Mouse (Mus musculus): ENCODE measurements around the gene Gtf2f2. TPM values are rescaled to one million over a fixed set of nuclear protein-coding genes. Genes with fewer than 3 reads are reported as not detected.

Gene Gtf2f2
- polyA plus RNA-seq, 1 experiment: 0.58 TPM

DNA sequence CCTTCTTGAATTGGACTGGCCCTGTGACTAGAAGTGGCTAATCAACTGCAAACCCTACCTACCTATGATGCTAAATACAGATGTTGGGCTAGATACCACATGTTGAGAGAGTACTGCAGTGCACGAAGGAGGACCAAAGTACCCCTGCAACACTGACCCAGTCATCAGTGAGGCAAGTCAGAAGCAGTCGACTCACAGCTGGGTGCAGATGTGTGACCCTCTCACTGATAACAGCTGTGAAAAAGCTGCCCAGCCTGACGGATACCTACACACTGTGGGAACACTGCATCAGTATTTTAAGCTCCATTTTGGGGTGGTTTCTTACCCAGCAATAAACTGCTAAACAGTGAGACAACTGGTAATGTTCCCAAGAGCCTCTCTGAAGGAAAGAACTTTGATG, 34.6 kb downstream of the Gtf2f2 start:
- Histone ChIP-seq H3K27me3 (ENCODE audit: control insufficient read depth) (no peaks in the 10 kb centered on the region), H3K9me3 (ENCODE audit: control insufficient read depth, low read length) (no peaks in the 10 kb centered on the region), H3K4me1 (ENCODE audit: control insufficient read depth) (peaks cover 18% of the 10 kb centered on the region), H3K36me3 (ENCODE audit: control insufficient read depth) (peaks cover 8% of the 10 kb centered on the region), H3K4me3 (replicated peaks) (no peak overlapping the region)
- TF ChIP-seq TAL1 (IDR thresholded peaks at IDR 0.05; ENCODE audit: low read length) (no peak), GATA1 (IDR thresholded peaks at IDR 0.05; ENCODE audit: low read length) (no peak)

DNA sequence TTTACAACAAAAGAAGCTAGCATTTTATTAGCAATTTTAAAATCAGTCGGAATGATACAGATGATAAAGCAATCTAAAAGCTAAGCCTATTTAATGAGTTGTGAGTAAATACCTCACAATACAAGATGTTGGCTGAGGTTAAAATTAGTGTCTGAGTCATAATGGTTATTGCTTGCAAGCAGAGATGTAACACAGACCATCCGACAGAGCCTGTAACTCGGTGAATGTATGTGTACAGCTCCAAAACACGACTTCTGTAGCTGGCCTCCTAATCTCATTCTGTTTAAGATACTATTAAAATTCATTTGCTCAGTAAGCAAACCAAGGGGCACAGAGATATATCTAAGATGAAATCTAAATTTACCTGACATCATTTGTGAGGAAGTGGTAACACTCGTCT, 43.4 kb downstream of the Gtf2f2 start:
- Histone ChIP-seq H3K9me3 (ENCODE audit: control insufficient read depth, low read length) (no peaks in the 10 kb centered on the region), H3K4me1 (ENCODE audit: control insufficient read depth) (no peaks in the 10 kb centered on the region), H3K36me3 (ENCODE audit: control insufficient read depth) (no peaks in the 10 kb centered on the region), H3K27me3 (ENCODE audit: control insufficient read depth) (no peaks in the 10 kb centered on the region), H3K4me3 (replicated peaks) (no peak overlapping the region)
- no peak for TF ChIP-seq TAL1 (IDR thresholded peaks at IDR 0.05; ENCODE audit: low read length)
- TF ChIP-seq GATA1 (IDR thresholded peaks at IDR 0.05; ENCODE audit: low read length): no peak

- no peaks in the 10 kb centered on the region for H3K36me3 ChIP-seq (ENCODE audit: control insufficient read depth)
These were observed 46.2 kb downstream of the Gtf2f2 start for GRCm38 (mm10) chr14:75964433-75964832.

GRCm38 (mm10) chr14:75964000-75964399, 46.7 kb downstream of the Gtf2f2 start:
- Histone ChIP-seq H3K4me3 (replicated peaks) (no peak overlapping the region), H3K27me3 (ENCODE audit: control insufficient read depth) (no peaks in the 10 kb centered on the region), H3K36me3 (ENCODE audit: control insufficient read depth) (no peaks in the 10 kb centered on the region), H3K4me1 (ENCODE audit: control insufficient read depth) (no peaks in the 10 kb centered on the region), H3K9me3 (ENCODE audit: control insufficient read depth, low read length) (no peaks in the 10 kb centered on the region)
- TF ChIP-seq GATA1 (IDR thresholded peaks at IDR 0.05; ENCODE audit: low read length) (no peak), TAL1 (IDR thresholded peaks at IDR 0.05; ENCODE audit: low read length) (no peak)

More at GRCm38 (mm10) chr14:75964433-75964832, 46.2 kb downstream of the Gtf2f2 start:
- Histone ChIP-seq H3K27me3 (ENCODE audit: control insufficient read depth) (no peaks in the 10 kb centered on the region), H3K4me3 (replicated peaks) (no peak overlapping the region), H3K4me1 (ENCODE audit: control insufficient read depth) (no peaks in the 10 kb centered on the region), H3K9me3 (ENCODE audit: control insufficient read depth, low read length) (no peaks in the 10 kb centered on the region)
- TF ChIP-seq TAL1 (IDR thresholded peaks at IDR 0.05; ENCODE audit: low read length) (no peak), GATA1 (IDR thresholded peaks at IDR 0.05; ENCODE audit: low read length) (no peak)

GRCm38 (mm10) chr14:75963215-75963614, 47.5 kb downstream of the Gtf2f2 start:
- H3K36me3 ChIP-seq (ENCODE audit: control insufficient read depth): no peaks in the 10 kb centered on the region
- H3K9me3 ChIP-seq (ENCODE audit: control insufficient read depth, low read length): no peaks in the 10 kb centered on the region
- H3K27me3 ChIP-seq (ENCODE audit: control insufficient read depth): no peaks in the 10 kb centered on the region
- TF ChIP-seq GATA1 (IDR thresholded peaks at IDR 0.05; ENCODE audit: low read length): no peak
- no peak for TF ChIP-seq TAL1 (IDR thresholded peaks at IDR 0.05; ENCODE audit: low read length)
- H3K4me1 ChIP-seq (ENCODE audit: control insufficient read depth): no peaks in the 10 kb centered on the region
- no peak overlapping the region for H3K4me3 ChIP-seq (replicated peaks)

GRCm38 (mm10) chr14:75962250-75962649, 48.4 kb downstream of the Gtf2f2 start:
- Histone ChIP-seq H3K9me3 (ENCODE audit: control insufficient read depth, low read length) (no peaks in the 10 kb centered on the region), H3K4me3 (replicated peaks) (no peak overlapping the region), H3K4me1 (ENCODE audit: control insufficient read depth) (no peaks in the 10 kb centered on the region), H3K36me3 (ENCODE audit: control insufficient read depth) (no peaks in the 10 kb centered on the region), H3K27me3 (ENCODE audit: control insufficient read depth) (no peaks in the 10 kb centered on the region)
- TF ChIP-seq TAL1 (IDR thresholded peaks at IDR 0.05; ENCODE audit: low read length) (no peak), GATA1 (IDR thresholded peaks at IDR 0.05; ENCODE audit: low read length) (no peak)

GRCm38 (mm10) chr14:75954766-75955165, 55.9 kb downstream of the Gtf2f2 start, which contains the start of gene Kctd4:
Gene Kctd4, plus strand, starts transcription at chr14:75955009.
- Histone ChIP-seq H3K4me3 (replicated peaks) (no peak within 1 kb of the TSS), H3K4me1 (ENCODE audit: control insufficient read depth) (peaks cover 2% of the 10 kb centered on the region), H3K27me3 (ENCODE audit: control insufficient read depth) (no peaks in the 10 kb centered on the region), H3K9me3 (ENCODE audit: control insufficient read depth, low read length) (no peaks in the 10 kb centered on the region), H3K36me3 (ENCODE audit: control insufficient read depth) (no peaks in the 10 kb centered on the region; the same call in none of the 2 replicates)
- TF ChIP-seq GATA1 (IDR thresholded peaks at IDR 0.05; ENCODE audit: low read length) (no peak), TAL1 (IDR thresholded peaks at IDR 0.05; ENCODE audit: low read length) (no peak)

DNA sequence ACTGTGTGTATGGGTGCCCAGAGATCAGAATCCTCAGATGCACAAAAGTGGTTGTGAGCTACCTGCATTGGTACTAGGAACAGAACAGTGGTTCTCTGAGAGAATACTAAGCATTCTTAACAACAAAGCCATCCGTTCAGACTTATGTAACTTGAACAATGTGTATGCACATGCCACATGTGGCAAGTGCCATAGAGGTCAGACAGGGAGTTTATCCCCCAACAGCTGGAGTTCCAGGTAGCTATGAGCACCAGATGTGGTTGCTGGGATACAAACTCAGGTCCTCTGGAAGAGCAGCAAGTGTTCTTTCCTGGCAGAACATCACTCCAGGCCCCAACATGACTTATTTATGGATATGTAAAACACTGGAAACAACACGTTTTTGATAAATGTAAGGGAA, 57.7 kb downstream of the Gtf2f2 start:
- Histone ChIP-seq H3K4me3 (replicated peaks) (no peak overlapping the region), H3K9me3 (ENCODE audit: control insufficient read depth, low read length) (no peaks in the 10 kb centered on the region), H3K4me1 (ENCODE audit: control insufficient read depth) (peaks cover 2% of the 10 kb centered on the region), H3K36me3 (ENCODE audit: control insufficient read depth) (peaks cover 4% of the 10 kb centered on the region), H3K27me3 (ENCODE audit: control insufficient read depth) (no peaks in the 10 kb centered on the region)
- TF ChIP-seq GATA1 (IDR thresholded peaks at IDR 0.05; ENCODE audit: low read length): no peak
- no peak for TF ChIP-seq TAL1 (IDR thresholded peaks at IDR 0.05; ENCODE audit: low read length)

DNA sequence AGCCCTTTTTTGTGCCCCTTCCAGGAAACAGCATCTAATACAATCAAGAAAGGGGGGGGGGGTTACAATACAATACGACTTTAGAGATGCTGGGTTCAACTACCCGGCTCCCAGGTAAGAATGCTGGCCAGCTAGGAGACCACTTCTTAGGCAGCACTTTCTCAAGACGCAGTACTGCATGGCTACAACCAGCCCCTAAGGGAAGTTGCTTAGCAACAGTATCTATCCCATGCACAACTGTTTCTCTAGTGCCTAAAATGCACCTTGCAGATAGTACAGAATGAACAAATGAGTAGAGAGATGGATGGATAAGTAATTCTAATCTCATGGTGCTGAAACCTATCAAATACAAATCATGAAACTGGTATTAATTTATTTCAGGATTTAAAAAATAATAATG, 63.0 kb downstream of the Gtf2f2 start:
- TF ChIP-seq GATA1 (IDR thresholded peaks at IDR 0.05; ENCODE audit: low read length): no peak
- TF ChIP-seq TAL1 (IDR thresholded peaks at IDR 0.05; ENCODE audit: low read length): no peak
- no peaks in the 10 kb centered on the region for H3K27me3 ChIP-seq (ENCODE audit: control insufficient read depth)

GRCm38 (mm10) chr14:75942365-75942764, 68.3 kb downstream of the Gtf2f2 start:
- no peak for TF ChIP-seq GATA1 (IDR thresholded peaks at IDR 0.05; ENCODE audit: low read length)
- no peaks in the 10 kb centered on the region for H3K9me3 ChIP-seq (ENCODE audit: control insufficient read depth, low read length)
- H3K4me1 ChIP-seq (ENCODE audit: control insufficient read depth): no peaks in the 10 kb centered on the region
- H3K27me3 ChIP-seq (ENCODE audit: control insufficient read depth): no peaks in the 10 kb centered on the region
- H3K36me3 ChIP-seq (ENCODE audit: control insufficient read depth): no peaks in the 10 kb centered on the region
- no peak overlapping the region for H3K4me3 ChIP-seq (replicated peaks)

More for the DNA sequence above, 63.0 kb downstream of the Gtf2f2 start:
- Histone ChIP-seq H3K4me1 (ENCODE audit: control insufficient read depth) (peaks cover 2% of the 10 kb centered on the region), H3K36me3 (ENCODE audit: control insufficient read depth) (peaks cover 4% of the 10 kb centered on the region), H3K4me3 (replicated peaks) (no peak overlapping the region), H3K9me3 (ENCODE audit: control insufficient read depth, low read length) (no peaks in the 10 kb centered on the region)

Data from erythroblast, embryonic 14.5 days (primary cell).